Mouse (Mus musculus) skeletal muscle tissue, adult 2 months (tissue): ENCODE results near the gene Rnf144b.

Source experiments
- DNase-seq: peaks from one replicate; pipeline ENCODE4 v3.0.0-alpha.2; 2012; ENCODE audit warnings: low read depth, low spot score

Rnf144b gene

GRCm38 (mm10) chr13:47218351-47218750 lies 95.9 kb downstream of the Rnf144b start:
- no peak for DNase-seq

- DNase-seq: peak; percentile 59
Observed at GRCm38 (mm10) chr13:47220426-47220825, 98.0 kb downstream of the Rnf144b start.

GRCm38 (mm10) chr13:47223576-47224538 lies 101.4 kb downstream of the Rnf144b start:
- DNase-seq: peak; percentile 86

GRCm38 (mm10) chr13:47224648-47225323 lies 102.3 kb downstream of the Rnf144b start:
- DNase-seq: peak; percentile 34

GRCm38 (mm10) chr13:47225324-47225697 lies 102.9 kb downstream of the Rnf144b start:
- DNase-seq: no peak

- DNase-seq: no peak
Observed at GRCm38 (mm10) chr13:47225802-47226201, 103.3 kb downstream of the Rnf144b start.

- no peak for DNase-seq
Observed at GRCm38 (mm10) chr13:47226521-47226920, 104.1 kb downstream of the Rnf144b start.

GRCm38 (mm10) chr13:47228201-47228600 lies 105.7 kb downstream of the Rnf144b start:
- no peak for DNase-seq

- DNase-seq: no peak
Observed at GRCm38 (mm10) chr13:47228626-47229190, 106.3 kb downstream of the Rnf144b start.

- DNase-seq: peak; percentile 30
Observed at GRCm38 (mm10) chr13:47232163-47232562, 109.7 kb downstream of the Rnf144b start.

- DNase-seq: no peak
Observed at GRCm38 (mm10) chr13:47237376-47237775, 114.9 kb downstream of the Rnf144b start.

GRCm38 (mm10) chr13:47238131-47238530 lies 115.7 kb downstream of the Rnf144b start:
- DNase-seq: no peak

GRCm38 (mm10) chr13:47243569-47243968 lies 121.1 kb downstream of the Rnf144b start:
- no peak for DNase-seq

- peak; percentile 65 for DNase-seq
Observed at GRCm38 (mm10) chr13:47244771-47245170, 122.3 kb downstream of the Rnf144b start.

GRCm38 (mm10) chr13:47246459-47246858 lies 124.0 kb downstream of the Rnf144b start:
- DNase-seq: no peak

GRCm38 (mm10) chr13:47247156-47247800 lies 124.8 kb downstream of the Rnf144b start:
- no peak for DNase-seq

- no peak for DNase-seq
Observed at GRCm38 (mm10) chr13:47248289-47249010, 126.0 kb downstream of the Rnf144b start.

GRCm38 (mm10) chr13:47250615-47251014 lies 128.2 kb downstream of the Rnf144b start:
- DNase-seq: no peak

GRCm38 (mm10) chr13:47251114-47251764 lies 128.8 kb downstream of the Rnf144b start:
- DNase-seq: no peak

- DNase-seq: no peak
Observed at GRCm38 (mm10) chr13:47253711-47254110, 131.3 kb downstream of the Rnf144b start.

GRCm38 (mm10) chr13:47259297-47259696 lies 136.8 kb downstream of the Rnf144b start:
- no peak for DNase-seq
